Mouse (Mus musculus): Measurements from ENCODE around the gene Eno1.

GRCm38 (mm10) chr4:150239087-150239480 is 2.6 kb downstream of the Eno1 start:
- TF ChIP-seq CTCF (conservative IDR thresholded peaks at IDR 0.05; ENCODE audit: insufficient read depth, insufficient read length, low read depth, low read length) (no peak), POLR2A (IDR thresholded peaks at IDR 0.05; ENCODE audit: low read depth, low read length) (no peak)
